Mouse (Mus musculus) cerebellum, postnatal 4 days (tissue): ENCODE data around the gene A630001G21Rik.

Experiments used
- DNase-seq, 2 experiments: peaks; one replicate each; pipeline ENCODE4 v3.0.0; 2022; ENCODE audit warnings: low spot score in 2 of 2, mixed read lengths in 1 of 2

The A630001G21Rik gene

DNA sequence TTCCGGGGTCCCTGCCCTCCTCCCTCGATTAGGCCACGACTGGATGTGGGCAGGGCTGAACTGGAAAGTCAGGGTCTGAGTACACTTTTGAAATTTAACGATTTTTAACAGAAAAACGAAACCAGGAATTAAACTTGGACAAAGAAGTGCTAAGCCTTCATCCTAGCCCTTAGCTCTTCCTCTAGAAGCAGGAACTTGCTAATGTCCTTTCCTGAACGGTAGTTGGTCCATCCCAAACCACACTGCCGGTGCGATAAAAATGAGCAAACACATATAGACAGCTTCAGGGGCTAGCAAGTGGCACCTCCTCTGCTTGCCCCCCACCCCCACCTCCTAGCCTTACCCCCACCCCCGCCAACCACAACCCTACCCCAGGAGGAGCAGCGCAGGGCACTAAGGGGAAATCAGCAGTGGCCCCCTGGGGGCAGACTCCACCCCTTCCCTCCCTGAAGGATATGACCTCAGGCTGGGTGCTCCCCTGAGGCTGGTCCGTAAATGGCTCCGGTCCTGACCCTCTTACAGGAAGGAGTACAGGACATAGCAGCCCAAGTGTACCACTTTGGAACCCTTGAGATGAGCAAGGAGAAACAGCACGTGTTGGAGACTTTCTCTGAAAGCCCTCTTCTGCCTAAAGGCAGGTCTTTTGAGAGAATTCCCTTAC lies 42.9 kb downstream of the A630001G21Rik start:
- no peak for DNase-seq

DNA sequence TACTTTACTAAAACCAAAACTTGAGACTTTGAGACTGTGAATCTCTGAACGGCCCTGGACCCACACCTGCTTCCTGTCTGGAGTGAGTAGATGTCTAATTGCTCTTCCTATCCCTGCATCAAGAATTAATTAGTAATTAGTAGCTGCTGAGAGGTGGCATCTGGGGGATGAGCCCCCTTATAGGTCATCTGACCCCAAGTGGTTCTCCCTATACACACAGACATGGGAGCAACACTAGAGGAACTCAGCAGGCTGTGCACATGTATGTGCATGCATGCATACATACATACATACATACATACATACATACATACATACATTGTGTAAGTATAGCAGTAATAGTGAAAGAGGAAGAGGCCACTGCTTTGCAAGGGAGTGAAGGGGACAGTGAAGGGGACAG lies 43.9 kb downstream of the A630001G21Rik start:
- DNase-seq = no peak

DNA sequence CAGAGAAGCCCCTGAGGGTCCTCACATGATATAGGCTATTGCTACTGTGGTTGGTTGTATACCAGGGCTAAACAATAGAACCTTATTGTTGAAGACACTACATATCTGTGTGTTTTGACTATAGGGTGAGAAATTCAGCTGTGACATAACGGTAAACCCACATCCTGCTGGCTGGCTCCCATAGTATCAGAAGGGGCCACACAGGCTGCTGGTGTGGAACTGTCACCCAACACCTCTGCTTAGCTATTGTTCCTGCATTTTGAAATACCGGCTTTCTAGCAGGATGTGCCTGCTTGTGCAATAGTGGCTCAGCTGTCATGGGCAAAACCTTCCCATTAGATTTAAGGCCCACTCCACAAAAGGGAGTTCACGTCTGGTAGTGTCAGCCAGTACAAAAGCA lies 45.9 kb downstream of the A630001G21Rik start:
- DNase-seq = no peak

DNA sequence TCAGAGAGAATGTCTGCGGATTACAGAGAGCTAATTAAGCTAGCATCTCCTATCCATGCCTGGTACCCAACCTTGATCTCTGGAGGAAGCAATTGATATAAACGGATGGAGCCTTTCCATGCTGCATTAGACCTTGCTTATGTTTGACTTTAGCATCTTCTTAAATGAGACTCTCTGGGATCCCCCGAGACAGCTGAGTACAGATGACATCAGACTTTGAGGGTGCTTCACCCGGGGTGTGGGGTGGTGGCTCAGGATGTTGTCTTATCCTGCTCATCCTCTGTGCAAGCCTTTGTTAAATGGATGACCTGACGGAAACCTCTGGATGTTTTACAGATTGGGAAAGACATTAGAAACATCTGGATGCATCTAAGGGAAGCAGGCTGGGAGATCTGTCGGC lies 48.0 kb downstream of the A630001G21Rik start:
- DNase-seq = no peak

DNA sequence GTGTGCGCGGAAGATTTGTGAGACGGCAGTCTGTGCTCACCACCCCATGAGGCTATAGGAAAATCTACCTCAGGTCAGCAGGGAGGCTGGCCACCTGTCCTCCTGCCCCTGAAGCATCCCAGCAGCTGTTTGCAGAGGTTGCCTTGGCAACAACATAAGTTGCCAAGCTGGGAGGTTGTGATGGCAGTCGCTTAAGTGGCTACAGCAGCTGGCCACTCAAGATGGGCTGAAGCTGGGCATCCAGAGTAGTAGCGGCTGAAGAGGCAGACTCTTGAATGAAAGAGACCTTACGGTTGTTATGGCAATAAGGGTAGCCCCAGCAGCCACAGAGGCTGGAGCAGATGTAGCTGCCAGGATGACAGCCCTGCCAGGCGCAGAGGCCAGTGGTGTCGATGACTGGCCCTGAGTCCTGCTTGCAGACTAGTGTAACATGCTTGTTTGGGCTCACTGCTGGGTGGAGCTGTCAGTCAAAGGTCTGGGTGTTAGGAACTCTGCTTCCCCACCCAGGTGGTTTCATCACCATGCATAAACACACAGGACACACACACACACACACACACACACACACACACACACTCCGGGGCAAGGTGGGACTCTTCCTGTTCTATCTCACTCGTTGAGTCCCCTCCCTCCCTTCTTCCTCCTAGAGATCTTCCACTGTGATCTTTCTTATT lies 58.1 kb downstream of the A630001G21Rik start:
- peak in 1 of 2 experiments; percentile 8 for DNase-seq

DNA sequence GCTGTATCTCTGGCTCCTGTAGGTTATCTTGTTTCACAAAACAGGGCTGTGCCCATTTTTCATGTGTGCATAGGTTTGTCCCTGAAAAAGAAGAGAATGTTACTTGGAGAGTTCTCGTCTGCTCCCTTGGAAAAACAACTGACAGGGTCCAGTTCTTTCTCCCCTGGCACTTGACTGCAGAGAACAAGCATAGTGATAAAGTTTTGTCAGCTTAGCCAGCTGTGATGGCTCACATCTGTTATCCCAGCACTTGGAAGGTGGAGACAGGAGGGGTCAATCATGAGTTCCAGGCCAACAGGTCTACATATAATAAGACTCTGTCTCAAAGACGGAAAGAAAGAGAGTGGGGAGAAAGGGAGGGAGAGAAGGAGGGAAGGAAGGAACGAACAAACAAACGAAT lies 59.4 kb downstream of the A630001G21Rik start:
- no peak for DNase-seq

DNA sequence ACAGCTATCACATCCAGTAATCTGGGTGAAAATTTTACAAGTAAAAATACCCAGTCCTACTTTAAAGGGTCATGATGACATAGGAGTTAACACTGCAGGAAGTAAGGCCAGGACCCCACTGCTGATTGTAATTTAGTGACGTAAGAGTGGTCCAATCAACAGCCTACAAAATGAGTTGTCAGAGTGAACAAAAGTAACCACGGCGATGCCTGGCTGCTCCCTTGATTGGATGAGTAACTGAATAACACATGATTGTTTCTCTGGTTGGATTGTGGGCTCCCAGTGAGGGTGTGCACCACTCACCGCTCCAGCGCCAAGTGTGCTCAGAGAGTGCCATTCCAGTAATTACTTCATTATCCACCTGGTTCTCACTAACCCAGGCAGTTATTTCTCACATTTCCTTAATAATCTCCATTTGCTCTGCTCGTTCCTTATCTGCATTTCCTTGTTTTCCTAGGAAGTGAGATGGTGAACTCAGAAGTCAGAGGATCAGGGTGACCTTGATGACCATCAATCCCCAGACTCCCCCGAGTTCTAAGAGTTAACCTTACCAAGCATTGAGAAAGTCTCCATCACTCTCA lies 61.9 kb downstream of the A630001G21Rik start:
- DNase-seq = no peak

DNA sequence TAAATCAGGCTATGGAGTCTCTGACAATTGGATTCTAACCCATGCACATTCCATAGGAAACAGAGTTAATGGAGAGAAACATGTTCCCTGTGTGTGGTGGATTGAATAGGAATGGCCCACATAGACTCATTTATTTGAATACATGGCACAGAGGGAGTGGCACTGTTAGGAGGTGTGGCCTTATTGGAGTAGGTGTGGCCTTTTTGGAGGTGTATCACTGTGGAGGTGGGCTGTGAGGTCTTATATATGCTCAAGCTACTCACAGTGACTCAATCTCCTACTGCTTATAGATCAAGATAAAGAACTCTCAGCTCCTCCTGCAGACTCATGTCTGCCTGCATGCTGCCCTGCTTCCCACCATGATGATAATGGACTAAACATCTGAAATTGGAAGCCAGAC lies 63.9 kb downstream of the A630001G21Rik start:
- no peak for DNase-seq

DNA sequence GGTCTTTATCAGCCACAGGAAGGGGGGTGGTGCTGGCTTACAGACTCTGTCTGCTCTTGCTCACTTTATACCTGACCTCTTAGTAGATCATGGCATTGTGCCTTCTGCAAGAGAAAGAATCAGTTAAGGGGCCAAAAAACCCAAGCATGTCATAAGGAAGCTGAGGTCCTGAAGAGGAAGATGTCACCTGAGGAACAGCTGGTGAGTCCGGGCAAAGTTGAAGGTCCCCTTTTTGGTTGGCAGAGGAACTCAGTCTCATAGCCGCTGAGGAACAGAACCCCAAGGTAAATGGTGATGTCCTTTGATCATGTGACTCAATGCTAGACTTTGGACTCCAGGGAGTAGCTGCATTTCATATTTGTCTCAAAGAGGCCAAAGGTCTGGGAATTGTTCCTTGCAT lies 71.7 kb downstream of the A630001G21Rik start:
- no peak for DNase-seq

DNA sequence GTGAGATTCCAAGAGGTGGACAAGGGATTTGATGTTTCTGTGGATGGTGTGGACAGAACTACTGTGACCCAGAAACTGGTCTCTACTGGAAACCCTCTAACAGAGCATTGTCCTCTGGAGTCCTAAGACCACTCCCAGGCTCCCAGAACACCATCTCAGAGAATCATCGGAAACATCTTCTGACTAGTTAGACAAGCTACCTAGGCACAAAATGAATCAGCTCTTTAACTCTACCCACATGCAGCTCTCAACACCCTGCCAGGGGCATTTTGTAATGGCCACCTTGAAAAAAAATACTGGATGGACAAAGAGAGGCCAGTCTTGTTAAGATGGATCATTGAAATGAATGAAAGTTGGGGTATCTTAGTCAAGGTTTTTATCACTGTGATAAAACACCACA lies 72.9 kb downstream of the A630001G21Rik start:
- DNase-seq = no peak

DNA sequence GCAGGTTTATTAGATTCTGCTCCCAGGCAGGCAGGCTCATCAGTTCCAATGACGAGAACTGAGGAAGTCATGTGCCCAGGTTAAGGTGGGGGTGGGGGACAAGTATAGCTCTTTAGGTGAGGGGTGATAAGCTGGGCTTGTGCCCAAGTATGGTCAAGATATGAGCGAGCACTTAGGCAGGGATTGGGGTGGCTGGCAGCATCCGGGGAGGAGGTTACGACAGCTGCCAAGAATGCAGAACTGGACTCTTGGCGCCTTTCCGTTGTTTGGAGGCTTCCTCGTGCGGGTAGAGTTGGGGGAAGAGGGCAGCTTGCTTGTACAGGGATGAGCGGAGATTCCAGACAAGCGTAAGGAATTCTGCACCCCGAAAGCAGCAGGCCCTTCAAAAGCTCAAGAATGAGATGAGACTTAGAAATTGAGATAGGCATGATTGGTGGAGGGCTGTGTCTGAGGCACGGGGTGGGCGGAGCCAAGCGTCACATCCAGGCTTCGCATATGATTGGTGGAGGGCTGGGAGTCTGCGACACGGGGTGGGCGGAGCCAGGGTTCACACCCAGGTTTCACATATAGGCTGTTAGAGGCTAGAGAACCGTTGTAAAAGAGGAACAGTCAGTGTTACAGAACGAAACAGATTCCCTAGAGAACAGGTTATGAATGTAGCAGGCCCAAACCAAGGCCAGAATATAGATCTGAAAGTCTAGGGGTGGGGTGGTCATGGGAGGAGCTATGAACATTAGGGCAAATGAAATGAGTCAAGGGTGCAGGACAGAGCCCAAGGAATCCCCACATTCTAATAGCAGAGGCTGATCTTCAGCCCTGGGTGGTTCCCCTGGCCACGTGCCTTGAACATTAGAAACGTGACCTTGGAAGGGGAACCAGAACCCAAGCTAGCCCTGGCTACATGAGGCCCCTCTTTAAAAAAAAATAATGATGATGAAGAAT lies 74.9 kb downstream of the A630001G21Rik start:
- peak; percentile 54 to 76 for DNase-seq

DNA sequence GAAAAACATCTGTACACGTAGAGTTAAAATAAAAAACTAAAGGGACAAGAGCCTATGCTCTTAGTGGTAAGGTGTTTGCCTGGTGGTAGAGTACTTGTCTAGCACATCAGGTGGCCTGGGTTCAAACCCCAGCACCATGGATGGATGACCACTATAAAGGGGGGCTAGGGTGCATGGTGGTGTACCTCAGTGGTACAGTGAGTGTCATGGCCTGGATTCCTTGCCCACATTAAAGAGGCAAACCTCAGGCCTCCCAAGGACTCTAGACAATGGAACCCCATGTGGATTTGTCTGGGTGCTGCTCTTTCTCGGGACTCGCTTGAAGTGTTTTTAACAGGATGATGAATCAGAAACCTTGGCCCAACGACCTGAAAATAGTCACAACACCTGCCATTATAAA lies 75.9 kb downstream of the A630001G21Rik start:
- DNase-seq = no peak

DNA sequence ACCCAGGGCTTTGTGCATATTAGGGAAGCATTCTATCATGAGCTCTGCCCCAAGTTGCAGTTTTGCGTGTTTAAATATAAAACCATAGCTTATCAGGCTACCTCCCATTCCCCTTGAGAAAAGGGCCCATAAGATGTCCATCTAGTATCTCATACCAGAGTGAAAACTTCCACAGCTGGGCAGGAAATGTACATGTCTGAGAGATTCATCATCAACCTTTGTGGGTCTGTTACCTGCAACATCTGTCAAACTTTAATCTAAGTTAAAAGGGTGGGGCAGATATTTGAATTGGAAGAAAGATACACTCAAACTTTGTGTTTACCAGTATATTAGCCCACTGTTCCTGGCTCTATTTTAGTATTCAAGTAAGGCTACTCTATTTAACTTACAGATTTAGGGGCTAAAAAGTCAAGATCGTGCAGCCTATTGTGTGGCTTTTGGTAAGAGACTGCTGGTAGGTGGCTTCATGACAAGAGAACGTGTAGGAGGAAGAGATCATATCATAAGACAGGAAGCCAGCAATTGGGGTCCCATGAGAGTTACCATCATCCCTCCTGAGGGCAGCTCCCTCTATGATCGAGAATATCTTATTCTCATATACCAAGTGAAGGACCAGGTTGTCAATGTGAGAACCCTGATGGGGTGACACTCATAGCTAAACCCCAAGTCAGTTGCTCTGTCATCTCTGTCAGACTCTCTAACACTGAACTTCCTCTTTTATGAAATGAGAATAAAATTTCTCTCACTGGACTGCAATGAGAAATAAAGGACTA lies 80.5 kb downstream of the A630001G21Rik start:
- DNase-seq = no peak

DNA sequence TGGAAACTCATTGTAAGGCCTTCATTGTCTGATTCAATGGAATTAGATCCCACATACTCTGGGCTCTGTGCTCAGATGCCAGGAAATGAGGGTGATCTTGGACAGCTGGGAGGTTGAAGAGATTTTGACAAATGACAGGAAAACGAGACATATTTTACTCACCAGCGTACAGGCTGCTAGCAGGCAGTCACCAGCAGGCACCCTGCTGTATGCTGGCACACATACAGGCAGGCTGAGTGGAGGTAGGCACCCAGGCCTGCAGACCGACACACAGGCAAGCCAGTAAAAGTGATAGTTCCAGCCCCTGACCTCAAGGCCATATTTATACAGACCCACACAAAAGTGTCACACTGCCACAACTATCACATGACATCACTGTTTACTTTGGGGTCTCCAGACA lies 82.8 kb downstream of the A630001G21Rik start:
- no peak for DNase-seq

DNA sequence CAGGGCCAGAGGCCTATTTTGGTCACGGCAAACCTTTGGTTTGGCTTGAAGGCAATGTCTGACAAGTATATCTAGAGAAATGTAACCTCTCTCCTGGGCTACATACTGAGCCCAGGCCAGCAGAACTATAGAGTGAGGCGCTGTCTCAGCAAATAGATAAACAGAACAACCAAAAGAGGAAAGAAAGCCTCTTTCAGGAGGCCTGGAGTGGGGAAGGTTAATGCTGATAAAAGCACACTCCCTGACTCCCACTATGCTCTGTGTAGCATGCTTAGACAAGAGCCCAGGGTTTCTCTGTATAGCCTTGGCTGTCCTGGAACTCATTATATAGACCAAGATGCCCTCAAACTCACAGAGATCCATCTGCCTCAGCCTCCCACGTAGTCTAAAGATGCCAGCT lies 85.2 kb downstream of the A630001G21Rik start:
- no peak for DNase-seq

DNA sequence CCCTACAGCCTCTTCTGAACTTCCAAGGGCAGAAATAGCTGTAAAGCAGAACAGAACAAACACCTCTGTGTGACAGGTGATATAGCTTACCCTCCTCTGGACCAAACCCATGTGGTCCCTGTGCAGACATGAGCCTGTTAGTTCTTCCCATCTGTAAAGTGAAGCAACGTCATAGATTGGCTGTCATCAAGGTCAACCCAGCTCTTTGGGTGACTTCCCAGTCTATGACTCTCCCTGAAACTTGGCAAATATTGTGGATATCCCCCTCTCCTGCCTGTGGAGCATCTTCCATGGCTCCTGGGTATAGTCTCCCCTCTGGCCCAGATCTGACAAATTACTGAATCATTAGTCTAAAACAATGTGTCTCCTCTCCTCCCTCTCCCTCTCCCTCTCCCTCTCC lies 86.2 kb downstream of the A630001G21Rik start:
- no peak for DNase-seq

DNA sequence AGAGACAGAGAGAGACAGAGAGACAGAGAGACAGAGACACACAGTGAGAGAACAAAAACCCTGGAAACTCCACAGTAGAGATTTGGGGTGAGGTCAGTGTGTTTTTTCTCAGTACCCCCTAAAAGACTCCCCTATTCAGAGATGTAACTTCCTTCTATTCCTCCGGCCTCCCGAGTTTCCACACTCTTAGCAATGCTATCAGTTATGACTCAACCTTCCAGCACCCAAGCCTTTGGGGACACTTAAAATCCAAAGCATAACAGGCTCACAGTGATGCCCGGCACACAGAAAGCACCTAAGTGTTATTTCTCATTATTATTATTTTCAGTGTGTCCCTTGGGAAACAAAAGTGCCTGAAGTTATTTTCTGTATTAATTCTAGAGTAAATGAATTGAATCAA lies 87.9 kb downstream of the A630001G21Rik start:
- no peak for DNase-seq

DNA sequence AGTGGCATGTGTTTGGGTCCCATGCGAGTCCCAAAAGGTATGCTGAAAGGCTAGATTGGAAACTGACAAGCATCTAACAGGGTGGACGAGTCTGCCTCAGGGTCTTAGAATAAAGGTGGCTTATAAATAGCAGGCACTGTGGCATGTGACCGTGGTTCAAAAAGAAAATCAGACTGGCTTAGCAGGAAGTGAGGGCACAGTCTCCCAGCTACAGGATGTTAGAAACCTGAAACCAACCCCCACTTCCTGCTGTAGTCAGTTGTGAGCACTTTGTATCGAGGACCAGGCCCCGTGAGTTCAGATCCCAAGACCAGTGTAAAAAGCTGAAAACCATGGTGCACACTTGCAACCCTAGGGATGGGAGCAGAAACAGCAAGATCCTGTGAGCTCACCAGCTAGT lies 91.1 kb downstream of the A630001G21Rik start:
- DNase-seq = no peak

DNA sequence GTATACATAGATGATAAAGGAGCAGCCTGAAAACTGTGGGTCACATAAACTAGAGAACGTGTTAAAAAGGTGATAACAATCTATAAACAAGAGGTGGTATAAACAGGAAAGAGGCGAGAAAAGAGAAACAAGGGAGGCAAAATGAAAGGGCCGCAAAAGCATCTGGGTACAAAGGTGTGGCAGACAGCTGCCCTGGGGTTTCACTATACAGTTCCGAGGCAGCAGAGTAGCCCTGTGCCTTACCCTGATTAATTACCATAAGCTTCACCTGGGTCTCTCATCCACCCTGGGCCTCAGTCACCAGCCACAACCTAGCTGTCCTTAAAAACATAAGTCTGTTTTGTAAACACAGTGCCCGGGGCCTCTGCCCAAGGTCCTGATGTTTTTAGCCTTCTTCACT lies 91.8 kb downstream of the A630001G21Rik start:
- no peak for DNase-seq

DNA sequence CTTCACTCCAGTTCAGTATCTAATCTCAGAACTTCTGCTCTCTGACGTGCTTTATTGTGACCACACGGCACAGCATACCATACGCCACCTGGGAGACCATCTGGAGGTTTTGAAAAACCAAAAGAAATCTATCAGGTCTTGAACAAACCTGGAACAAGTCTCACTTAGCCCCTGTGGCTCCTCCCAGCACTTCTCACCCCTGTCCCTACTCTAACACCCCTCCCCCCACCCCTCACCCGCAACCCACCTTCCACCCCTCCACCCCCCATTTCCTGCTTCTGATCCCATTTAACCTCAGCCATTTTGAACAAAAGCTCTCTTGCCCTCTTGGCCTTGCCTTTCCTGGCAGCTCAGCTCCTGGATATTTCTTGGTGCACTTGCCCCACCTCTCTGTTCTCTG lies 98.2 kb downstream of the A630001G21Rik start:
- DNase-seq = no peak
